Mouse (Mus musculus): ENCODE data around the gene Fam205c.

GRCm38 (mm10) chr4:42891176-42891575, 17.1 kb upstream of the Fam205c start:
- TF ChIP-seq CTCF (IDR thresholded peaks at IDR 0.05; ENCODE audit: low read depth), result no peak
- no peak for TF ChIP-seq EP300 (optimal IDR thresholded peaks at IDR 0.05)
